Mouse (Mus musculus): ENCODE data around the gene Lrp6. TPM values are rescaled to one million over a fixed set of nuclear protein-coding genes. Genes with fewer than 3 reads are reported as not detected.
A peak's percentile ranks its signal among the peaks of the same experiment; 100 is the strongest.

The Lrp6 gene
- polyA plus RNA-seq, 1 experiment from 2014 or later = 25.0 TPM

DNA sequence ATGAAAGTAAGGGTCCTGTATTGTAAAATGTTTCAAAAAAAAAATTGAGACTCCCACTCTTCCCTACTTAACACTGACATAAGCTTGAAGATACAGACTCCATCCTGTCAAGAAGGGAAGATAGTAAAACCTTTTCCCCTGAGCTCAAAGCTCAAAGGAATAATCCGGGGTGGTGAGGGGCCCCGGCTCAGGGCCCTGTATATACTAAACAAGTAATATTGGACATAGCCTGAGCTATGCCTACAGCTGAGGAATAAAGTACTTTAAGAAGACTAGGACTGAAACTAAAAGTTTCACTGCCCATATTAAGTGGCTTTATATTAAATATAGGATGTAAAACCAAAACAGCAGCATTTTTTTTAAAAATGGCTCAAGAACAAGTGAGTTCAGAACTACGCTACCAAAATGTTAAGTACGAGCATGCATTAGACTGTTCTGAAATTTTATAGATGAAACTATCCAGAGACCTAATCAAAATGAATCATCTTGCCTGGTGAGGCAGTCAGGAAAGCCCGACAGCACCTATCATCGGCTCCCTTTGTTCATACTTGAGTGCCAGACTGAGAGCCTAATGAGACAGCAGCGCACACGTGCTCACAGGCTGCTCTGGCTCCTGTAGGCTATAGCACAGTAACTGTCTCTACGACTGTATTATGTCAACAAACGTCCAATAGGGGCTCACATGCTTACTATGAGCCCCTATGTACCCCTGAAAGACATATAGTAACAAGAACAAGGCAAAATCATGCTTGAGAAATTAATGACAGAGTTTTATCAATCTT lies 66.2 kb downstream of the Lrp6 start:
- Histone ChIP-seq H3K4me1 (ENCODE audit: control insufficient read depth, insufficient read depth, low read length) (no peaks in the 10 kb centered on the region), H3K27ac (ENCODE audit: low read depth, low read length) (no peak overlapping the region; the same call in 1 of the 2 replicates), H3K9me3 (ENCODE audit: control insufficient read depth, low read length) (no peaks in the 10 kb centered on the region), H3K36me3 (ENCODE audit: control insufficient read depth, insufficient read depth, low read length) (peaks cover 3% of the 10 kb centered on the region), H3K4me2 (no peak overlapping the region), H3K9ac (ENCODE audit: low read length) (no peak overlapping the region), H3K4me3 (ENCODE audit: low read depth, low read length) (no peak overlapping the region), H3K27me3 (ENCODE audit: control insufficient read depth, insufficient read depth, low read length) (no peaks in the 10 kb centered on the region)
- ATAC-seq (ENCODE audit: low FRiP score) = peak; percentile 76; the same call in 1 of the 2 replicates
- no peak for DNase-seq (ENCODE audit: low spot score, missing footprints)
- WGBS = 78% methylated on average over 10 of the region's 10 CpGs

DNA sequence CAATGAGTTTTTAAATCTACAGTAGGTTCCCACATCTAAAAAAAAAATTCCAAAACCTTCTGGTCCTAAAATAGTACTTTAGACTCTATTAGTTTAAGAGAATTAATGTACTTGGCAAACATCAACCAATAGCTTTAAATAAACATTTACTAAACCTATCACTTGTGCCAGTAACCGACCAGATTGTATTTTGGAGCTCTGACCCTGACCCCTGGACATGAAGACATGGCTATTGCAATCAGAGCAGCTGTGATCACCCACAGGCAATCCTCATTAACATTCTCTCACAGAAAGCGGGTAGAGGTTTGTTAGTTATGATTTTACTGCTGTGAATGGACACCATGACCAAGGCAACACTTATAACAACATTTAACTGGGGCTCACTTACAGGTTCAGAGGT lies 67.7 kb downstream of the Lrp6 start:
- ATAC-seq (ENCODE audit: low FRiP score) (no peak), DNase-seq (ENCODE audit: low spot score, missing footprints) (no peak)
- no peaks in the 10 kb centered on the region for H3K4me1 ChIP-seq (ENCODE audit: control insufficient read depth, insufficient read depth, low read length)
- no peak overlapping the region for H3K27ac ChIP-seq (ENCODE audit: low read depth, low read length)
- no peaks in the 10 kb centered on the region for H3K9me3 ChIP-seq (ENCODE audit: control insufficient read depth, low read length)
- H3K4me2 ChIP-seq = no peak overlapping the region
- no peak overlapping the region for H3K9ac ChIP-seq (ENCODE audit: low read length)
- H3K36me3 ChIP-seq (ENCODE audit: control insufficient read depth, insufficient read depth, low read length) = peaks cover 2% of the 10 kb centered on the region; the same call in 1 of the 2 replicates
- WGBS = 75% methylated on average over 2 of the region's 2 CpGs
- H3K27me3 ChIP-seq (ENCODE audit: control insufficient read depth, insufficient read depth, low read length) = no peaks in the 10 kb centered on the region
- H3K4me3 ChIP-seq (ENCODE audit: low read depth, low read length) = no peak overlapping the region

DNA sequence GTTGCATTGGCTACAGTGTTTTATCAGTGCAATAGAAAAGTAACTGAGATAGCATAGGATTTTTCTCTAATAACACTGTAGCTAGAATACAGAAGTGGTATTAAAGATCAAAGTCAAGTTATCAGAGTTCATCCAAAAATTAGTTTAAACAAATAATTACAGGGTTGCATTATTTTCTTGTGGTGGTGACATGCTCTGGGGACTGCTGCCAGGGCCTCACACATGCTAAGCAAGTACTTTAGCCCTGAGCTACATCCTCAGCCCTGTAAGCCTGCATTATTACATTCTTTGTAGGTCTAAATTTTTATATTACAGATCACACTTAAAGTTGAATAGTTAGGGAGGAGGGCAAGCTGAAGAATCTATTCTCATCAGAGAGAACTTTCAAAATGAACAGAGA lies 68.2 kb downstream of the Lrp6 start:
- DNase-seq (ENCODE audit: low spot score, missing footprints) (no peak), ATAC-seq (ENCODE audit: low FRiP score) (no peak)
- peaks cover under 1% of the 10 kb centered on the region; the same call in 1 of the 2 replicates for H3K36me3 ChIP-seq (ENCODE audit: control insufficient read depth, insufficient read depth, low read length)
- no peaks in the 10 kb centered on the region for H3K27me3 ChIP-seq (ENCODE audit: control insufficient read depth, insufficient read depth, low read length)
- H3K9ac ChIP-seq (ENCODE audit: low read length) = no peak overlapping the region
- no peaks in the 10 kb centered on the region for H3K4me1 ChIP-seq (ENCODE audit: control insufficient read depth, insufficient read depth, low read length)
- H3K27ac ChIP-seq (ENCODE audit: low read depth, low read length) = no peak overlapping the region
- no peaks in the 10 kb centered on the region for H3K9me3 ChIP-seq (ENCODE audit: control insufficient read depth, low read length)
- H3K4me3 ChIP-seq (ENCODE audit: low read depth, low read length) = no peak overlapping the region
- H3K4me2 ChIP-seq = no peak overlapping the region

DNA sequence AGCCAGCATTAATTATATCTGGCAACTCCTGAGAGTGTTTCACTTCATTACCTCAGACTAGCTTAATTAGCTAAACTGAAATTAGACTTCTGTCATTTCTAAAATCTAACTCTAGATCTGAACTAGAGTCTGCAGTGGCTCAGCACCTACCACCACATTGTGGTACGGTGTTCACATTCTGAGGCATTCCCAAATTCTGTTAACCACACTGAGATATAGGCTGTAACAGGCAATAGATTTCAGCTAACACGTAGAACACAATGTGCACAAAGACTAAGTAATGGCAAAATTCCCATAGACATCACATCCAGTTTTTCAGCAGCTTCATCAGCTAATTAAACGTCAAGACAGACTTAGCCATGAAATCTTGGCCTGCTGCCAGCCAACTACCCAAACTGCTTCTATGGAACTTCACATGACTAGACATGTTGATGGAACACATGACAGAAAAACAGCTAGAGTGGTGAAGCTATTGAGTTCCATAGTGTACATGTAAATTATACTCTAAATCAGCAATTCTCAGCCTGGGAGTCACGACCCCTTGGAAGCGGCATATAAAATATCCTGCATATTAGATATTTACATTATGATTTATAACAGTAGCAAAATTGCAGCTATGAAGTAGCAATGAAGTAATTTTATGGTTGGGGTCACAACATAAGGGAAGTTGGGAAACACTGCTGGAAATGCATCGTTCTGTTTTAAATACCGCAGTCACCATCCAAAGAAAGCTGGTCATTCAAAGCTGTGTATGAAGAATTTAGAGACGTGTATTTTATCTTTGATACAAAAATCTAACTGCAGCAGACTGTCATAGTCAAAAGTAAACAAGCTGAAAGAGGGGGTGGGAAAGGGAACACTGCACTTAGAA lies 71.7 kb downstream of the Lrp6 start:
- Histone ChIP-seq H3K27me3 (ENCODE audit: control insufficient read depth, insufficient read depth, low read length) (no peaks in the 10 kb centered on the region), H3K27ac (ENCODE audit: low read depth, low read length) (no peak overlapping the region), H3K9ac (ENCODE audit: low read length) (no peak overlapping the region), H3K36me3 (ENCODE audit: control insufficient read depth, insufficient read depth, low read length) (no peaks in the 10 kb centered on the region; the same call in 1 of the 2 replicates), H3K4me2 (no peak overlapping the region), H3K9me3 (ENCODE audit: control insufficient read depth, low read length) (no peaks in the 10 kb centered on the region), H3K4me1 (ENCODE audit: control insufficient read depth, insufficient read depth, low read length) (no peaks in the 10 kb centered on the region), H3K4me3 (ENCODE audit: low read depth, low read length) (no peak overlapping the region)
- DNase-seq (ENCODE audit: low spot score, missing footprints) = no peak
- 93% methylated on average over 8 of the region's 8 CpGs for WGBS
- ATAC-seq (ENCODE audit: low FRiP score) = no peak

DNA sequence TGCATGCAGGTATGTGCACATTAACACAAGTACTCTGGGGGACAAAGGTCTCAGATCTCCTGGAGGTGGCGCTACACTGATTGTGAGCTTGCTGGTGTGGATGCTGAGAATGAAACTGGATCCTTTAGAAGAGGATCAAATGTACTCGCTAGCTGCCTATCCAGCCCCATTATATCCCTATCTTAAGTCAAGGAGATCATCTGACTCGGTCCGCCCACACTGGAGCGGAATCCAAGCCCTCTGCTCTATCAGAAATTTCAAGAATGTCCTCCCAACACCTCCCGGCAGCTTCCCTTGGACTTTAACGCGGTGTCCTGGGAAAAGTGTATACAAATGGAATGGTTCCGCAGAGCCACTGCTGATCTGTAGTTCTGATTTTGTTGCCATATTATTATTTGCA lies 77.1 kb downstream of the Lrp6 start:
- Histone ChIP-seq H3K9ac (ENCODE audit: low read length) (no peak overlapping the region), H3K4me3 (ENCODE audit: low read depth, low read length) (no peak overlapping the region), H3K4me2 (no peak overlapping the region), H3K9me3 (ENCODE audit: control insufficient read depth, low read length) (no peaks in the 10 kb centered on the region), H3K27ac (ENCODE audit: low read depth, low read length) (no peak overlapping the region), H3K4me1 (ENCODE audit: control insufficient read depth, insufficient read depth, low read length) (no peaks in the 10 kb centered on the region), H3K36me3 (ENCODE audit: control insufficient read depth, insufficient read depth, low read length) (peaks cover 8% of the 10 kb centered on the region), H3K27me3 (ENCODE audit: control insufficient read depth, insufficient read depth, low read length) (no peaks in the 10 kb centered on the region)
- DNase-seq (ENCODE audit: low spot score, missing footprints) (no peak), ATAC-seq (ENCODE audit: low FRiP score) (no peak)
- WGBS = 94% methylated on average over 9 of the region's 9 CpGs

DNA sequence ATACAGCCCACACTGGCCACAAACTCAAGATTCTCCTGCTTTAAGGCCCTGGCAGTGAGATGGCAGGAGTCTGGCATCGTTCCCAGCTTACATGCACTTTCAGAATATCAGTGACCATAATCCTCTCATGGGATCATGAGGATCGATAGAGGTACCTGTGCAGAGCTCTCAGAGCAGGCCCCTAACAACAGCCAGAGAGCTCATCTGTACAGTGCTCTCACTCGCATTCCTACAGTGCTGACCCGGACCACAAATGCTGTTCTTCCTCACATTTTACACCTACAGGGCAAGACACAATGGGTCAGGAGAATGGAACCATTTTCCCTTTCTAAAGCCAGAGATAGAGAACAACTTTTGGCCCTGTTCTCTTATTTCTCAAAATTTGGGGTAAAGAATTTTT lies 77.6 kb downstream of the Lrp6 start:
- Histone ChIP-seq H3K9ac (ENCODE audit: low read length) (no peak overlapping the region), H3K27ac (ENCODE audit: low read depth, low read length) (no peak overlapping the region), H3K4me1 (ENCODE audit: control insufficient read depth, insufficient read depth, low read length) (no peaks in the 10 kb centered on the region), H3K4me3 (ENCODE audit: low read depth, low read length) (no peak overlapping the region), H3K9me3 (ENCODE audit: control insufficient read depth, low read length) (no peaks in the 10 kb centered on the region), H3K36me3 (ENCODE audit: control insufficient read depth, insufficient read depth, low read length) (peaks cover 8% of the 10 kb centered on the region), H3K4me2 (no peak overlapping the region), H3K27me3 (ENCODE audit: control insufficient read depth, insufficient read depth, low read length) (no peaks in the 10 kb centered on the region)
- no peak for DNase-seq (ENCODE audit: low spot score, missing footprints)
- ATAC-seq (ENCODE audit: low FRiP score) = no peak
- 97% methylated on average over 4 of the region's 4 CpGs for WGBS

DNA sequence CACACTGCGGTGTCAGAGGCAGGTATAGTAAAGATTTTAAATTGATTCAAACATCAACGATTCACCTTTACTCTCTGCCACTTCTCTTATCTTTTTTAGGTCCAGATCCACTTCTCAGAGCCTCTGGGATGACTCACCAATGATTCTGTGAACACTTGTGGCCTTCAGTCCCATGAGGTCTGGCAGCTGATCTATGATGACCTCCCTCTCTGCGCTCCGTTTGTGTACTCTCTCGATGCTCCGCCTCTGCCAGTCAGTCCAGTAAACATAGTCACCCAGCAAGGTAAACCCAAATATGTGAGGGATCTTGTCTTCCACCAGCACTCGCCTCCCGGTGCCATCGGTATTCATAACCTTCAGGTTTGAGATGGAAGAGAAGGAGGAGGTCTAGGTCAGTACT lies 80.4 kb downstream of the Lrp6 start:
- H3K9me3 ChIP-seq (ENCODE audit: control insufficient read depth, low read length) = no peaks in the 10 kb centered on the region
- no peaks in the 10 kb centered on the region for H3K4me1 ChIP-seq (ENCODE audit: control insufficient read depth, insufficient read depth, low read length)
- H3K4me2 ChIP-seq = no peak overlapping the region
- no peak for DNase-seq (ENCODE audit: low spot score, missing footprints)
- H3K4me3 ChIP-seq (ENCODE audit: low read depth, low read length) = no peak overlapping the region
- H3K27ac ChIP-seq (ENCODE audit: low read depth, low read length) = no peak overlapping the region
- no peak overlapping the region for H3K9ac ChIP-seq (ENCODE audit: low read length)
- 93% methylated on average over 9 of the region's 9 CpGs for WGBS
- ATAC-seq (ENCODE audit: low FRiP score) = no peak
- peaks cover 12% of the 10 kb centered on the region for H3K36me3 ChIP-seq (ENCODE audit: control insufficient read depth, insufficient read depth, low read length)
- H3K27me3 ChIP-seq (ENCODE audit: control insufficient read depth, insufficient read depth, low read length) = no peaks in the 10 kb centered on the region

DNA sequence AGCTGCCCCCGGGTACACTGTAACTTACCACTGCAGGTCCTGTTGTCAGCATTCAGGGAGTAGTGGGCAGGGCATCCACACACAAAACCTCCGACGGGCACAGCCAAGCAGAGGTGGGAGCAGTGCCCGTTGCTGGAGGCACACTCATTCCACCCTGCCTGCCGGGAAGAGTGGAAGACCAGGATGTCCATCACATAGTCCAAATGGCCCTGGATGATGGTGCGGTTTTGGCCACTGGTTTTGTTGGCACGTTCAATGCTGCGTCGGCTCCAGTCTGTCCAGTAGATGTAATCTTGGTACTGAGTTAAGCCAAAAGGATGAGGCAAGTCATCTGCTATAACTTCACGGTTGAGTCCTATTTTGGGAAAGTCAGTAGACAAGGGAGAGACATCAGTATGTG lies 87.3 kb downstream of the Lrp6 start:
- H3K27ac ChIP-seq (ENCODE audit: low read depth, low read length) = no peak overlapping the region
- no peak overlapping the region for H3K4me3 ChIP-seq (ENCODE audit: low read depth, low read length)
- no peaks in the 10 kb centered on the region for H3K27me3 ChIP-seq (ENCODE audit: control insufficient read depth, insufficient read depth, low read length)
- H3K9ac ChIP-seq (ENCODE audit: low read length) = no peak overlapping the region
- WGBS = 95% methylated on average over 10 of the region's 10 CpGs
- no peak for ATAC-seq (ENCODE audit: low FRiP score)
- no peaks in the 10 kb centered on the region for H3K9me3 ChIP-seq (ENCODE audit: control insufficient read depth, low read length)
- no peaks in the 10 kb centered on the region for H3K4me1 ChIP-seq (ENCODE audit: control insufficient read depth, insufficient read depth, low read length)
- no peak overlapping the region for H3K4me2 ChIP-seq
- peaks cover 9% of the 10 kb centered on the region; the same call in 1 of the 2 replicates for H3K36me3 ChIP-seq (ENCODE audit: control insufficient read depth, insufficient read depth, low read length)
- DNase-seq (ENCODE audit: low spot score, missing footprints) = no peak

DNA sequence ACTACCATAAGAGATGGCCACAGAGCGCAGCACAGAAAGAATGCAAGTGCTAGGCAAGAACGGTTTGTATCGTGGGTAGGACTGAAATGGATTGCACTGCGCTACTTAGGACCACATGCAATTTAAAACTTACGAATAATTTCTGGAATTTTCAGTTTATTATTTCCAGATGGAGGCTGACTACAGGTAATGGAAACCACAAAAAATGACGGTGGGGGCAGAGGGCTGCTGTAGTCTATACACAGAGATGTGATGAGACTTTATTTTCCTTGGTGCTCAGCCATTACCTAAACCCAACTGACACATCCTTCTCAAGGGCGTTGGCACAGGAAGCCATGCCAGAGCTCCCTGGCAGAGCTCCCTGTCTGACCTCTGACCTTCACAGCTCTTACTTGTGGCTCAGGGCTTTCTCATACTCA lies 93.6 kb downstream of the Lrp6 start:
- no peak for ATAC-seq (ENCODE audit: low FRiP score)
- no peak overlapping the region for H3K27ac ChIP-seq (ENCODE audit: low read depth, low read length)

More for the DNA sequence above, 93.6 kb downstream of the Lrp6 start:
- no peak for DNase-seq (ENCODE audit: low spot score, missing footprints)
- H3K9me3 ChIP-seq (ENCODE audit: control insufficient read depth, low read length) = no peaks in the 10 kb centered on the region
- no peak overlapping the region for H3K9ac ChIP-seq (ENCODE audit: low read length)
- H3K4me2 ChIP-seq = no peak overlapping the region
- WGBS = 91% methylated on average over 7 of the region's 7 CpGs
- no peaks in the 10 kb centered on the region for H3K27me3 ChIP-seq (ENCODE audit: control insufficient read depth, insufficient read depth, low read length)
- no peaks in the 10 kb centered on the region for H3K4me1 ChIP-seq (ENCODE audit: control insufficient read depth, insufficient read depth, low read length)
- H3K36me3 ChIP-seq (ENCODE audit: control insufficient read depth, insufficient read depth, low read length) = peaks cover 4% of the 10 kb centered on the region; the same call in 1 of the 2 replicates
- H3K4me3 ChIP-seq (ENCODE audit: low read depth, low read length) = no peak overlapping the region
